Mouse (Mus musculus) bone marrow macrophage, adult 2 months (primary cell): ENCODE results near the gene Rab7. TPM values are rescaled to one million over a fixed set of nuclear protein-coding genes. Genes with fewer than 3 reads are reported as not detected.

Experiments used
- H3K27ac ChIP-seq: 2 replicates; pipeline ENCODE4 v1.5.1; 2012; ENCODE audit warnings: low read depth, low read length; ENCODE audit not compliant: insufficient read depth
- H3K4me1 ChIP-seq: 2 replicates; pipeline ENCODE4 v1.6.1; 2012; ENCODE audit warnings: low read length; ENCODE audit not compliant: control insufficient read depth, insufficient read depth
- H3K4me3 ChIP-seq: 2 replicates; pipeline ENCODE4 v1.5.1; 2012; ENCODE audit warnings: mild to moderate bottlenecking, low read length, moderate library complexity; ENCODE audit not compliant: insufficient read depth
- CTCF ChIP-seq: IDR thresholded peaks from 2 replicates; pipeline ENCODE4 v1.5.1; 2012; ENCODE audit warnings: low read depth, mild to moderate bottlenecking, low read length, moderate library complexity
- POLR2A ChIP-seq: IDR thresholded peaks from 2 replicates; pipeline ENCODE4 v1.6.1; 2012; ENCODE audit warnings: mild to moderate bottlenecking, low read depth, low read length, borderline replicate concordance
- polyA plus RNA-seq: library from polyadenylated mRNA; stranded (reverse); fragments of >200 nt; gene quantifications from 2 replicates; pipeline ENCODE4 v1.2.4, GENCODE M21; 2012; ENCODE audit not compliant: missing spikeins, insufficient read depth, insufficient read length

The Rab7 gene
- polyA plus RNA-seq, 1 experiment = 475 TPM

DNA sequence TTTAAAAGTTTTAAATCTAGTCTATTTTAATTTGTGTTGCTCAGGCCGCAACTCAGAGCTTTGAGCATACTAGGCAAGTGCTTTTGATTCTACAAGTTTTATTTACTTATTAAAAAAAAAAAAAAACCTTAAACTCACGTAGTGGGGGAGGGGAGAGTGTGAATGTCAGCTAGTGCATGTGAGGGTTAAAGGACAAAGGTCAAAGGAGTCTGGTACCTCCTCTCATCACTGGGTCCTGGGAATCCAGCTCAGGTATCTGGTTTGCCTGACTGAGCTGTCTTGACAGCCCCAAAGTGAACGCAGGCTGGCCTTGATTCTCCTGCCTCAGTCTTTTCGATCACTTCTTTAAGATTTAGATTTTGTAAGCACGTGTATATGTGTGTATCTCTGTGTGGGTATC is 10.6 kb upstream of the Rab7 start:
- Histone ChIP-seq H3K4me3 (no peak overlapping the region), H3K27ac (no peak overlapping the region), H3K4me1 (peaks cover 43% of the 10 kb centered on the region)
- TF ChIP-seq CTCF (no peak), POLR2A (no peak)

DNA sequence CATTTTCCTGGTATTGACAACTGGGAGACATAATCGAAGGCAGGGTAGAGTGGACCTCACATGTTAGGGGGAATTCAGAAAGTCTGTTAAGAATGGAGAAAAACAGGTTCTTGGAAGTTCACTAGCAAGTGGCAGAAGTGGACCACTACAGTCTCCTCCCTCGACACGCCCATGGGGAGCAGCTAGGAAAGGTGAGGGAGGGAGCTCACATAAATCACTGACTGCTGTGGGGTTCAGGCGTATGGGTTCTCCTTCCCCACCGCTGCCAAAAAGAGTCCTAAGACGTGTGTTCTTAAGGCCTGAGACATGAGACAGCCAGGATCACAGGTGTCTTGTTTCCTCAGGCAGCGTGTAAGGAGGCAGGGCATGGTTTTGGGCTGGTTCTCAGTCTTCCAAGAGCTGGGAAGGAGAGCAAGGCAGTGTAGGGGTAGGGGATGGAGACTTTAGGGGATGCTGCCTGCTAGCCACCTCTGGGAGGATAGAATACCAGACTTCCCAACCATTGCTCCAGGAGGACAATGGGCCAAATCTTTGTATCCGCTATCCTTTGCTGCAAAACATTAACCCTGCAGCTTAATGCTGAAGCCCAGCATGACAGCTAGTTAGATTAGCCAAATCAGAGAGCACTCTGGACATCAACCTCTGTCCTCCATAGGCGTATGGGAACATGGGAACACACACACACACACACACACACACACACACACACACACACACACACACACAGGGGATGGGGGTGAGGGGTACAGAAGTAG is 9.2 kb upstream of the Rab7 start:
- Histone ChIP-seq H3K4me1 (peaks cover 35% of the 10 kb centered on the region), H3K27ac (peak overlapping the region; percentile 11), H3K4me3 (no peak overlapping the region)
- no peak for TF ChIP-seq CTCF
- no peak for TF ChIP-seq POLR2A

DNA sequence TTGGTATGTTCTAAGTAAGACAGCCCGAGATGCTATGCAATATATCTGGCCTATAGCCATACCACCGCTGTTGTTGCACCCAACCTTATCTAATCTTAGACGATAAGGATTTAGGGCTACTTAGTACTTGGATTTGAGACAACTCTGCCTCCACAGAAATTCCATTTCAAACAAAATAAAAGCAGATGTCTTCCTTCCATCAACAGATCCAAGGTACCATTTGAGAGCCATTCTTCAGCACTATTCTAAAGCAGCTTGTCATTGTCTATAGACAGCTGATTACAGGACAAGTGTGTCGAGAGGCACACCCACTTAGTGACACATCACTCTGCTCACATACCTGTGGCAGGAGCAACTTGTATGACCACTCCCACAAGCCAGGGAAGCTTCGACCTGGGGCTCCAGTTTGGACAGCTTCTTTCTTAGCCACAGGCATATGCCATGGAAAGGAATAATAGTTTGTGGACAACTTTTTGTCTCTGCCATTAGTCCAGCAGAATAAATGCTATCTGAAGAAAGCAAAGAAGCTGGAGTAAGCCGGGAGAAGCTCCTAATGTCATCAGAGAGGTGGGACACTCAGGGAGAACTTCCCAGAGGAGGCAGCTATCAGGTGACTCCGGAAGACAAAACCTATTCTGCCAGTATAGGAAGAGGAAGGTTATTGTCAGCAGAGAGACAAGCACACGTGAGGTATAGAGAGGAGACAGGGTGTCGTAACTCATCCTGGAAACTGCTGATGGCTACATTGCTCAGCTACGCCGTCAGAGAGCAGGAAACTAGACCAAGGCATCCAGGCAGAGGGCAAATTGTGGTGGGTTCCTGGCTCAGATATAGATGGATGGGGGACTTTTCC is 8.4 kb upstream of the Rab7 start:
- Histone ChIP-seq H3K27ac (peak overlapping the region; percentile 18), H3K4me3 (no peak overlapping the region), H3K4me1 (peaks cover 35% of the 10 kb centered on the region)
- no peak for TF ChIP-seq CTCF
- TF ChIP-seq POLR2A = no peak

DNA sequence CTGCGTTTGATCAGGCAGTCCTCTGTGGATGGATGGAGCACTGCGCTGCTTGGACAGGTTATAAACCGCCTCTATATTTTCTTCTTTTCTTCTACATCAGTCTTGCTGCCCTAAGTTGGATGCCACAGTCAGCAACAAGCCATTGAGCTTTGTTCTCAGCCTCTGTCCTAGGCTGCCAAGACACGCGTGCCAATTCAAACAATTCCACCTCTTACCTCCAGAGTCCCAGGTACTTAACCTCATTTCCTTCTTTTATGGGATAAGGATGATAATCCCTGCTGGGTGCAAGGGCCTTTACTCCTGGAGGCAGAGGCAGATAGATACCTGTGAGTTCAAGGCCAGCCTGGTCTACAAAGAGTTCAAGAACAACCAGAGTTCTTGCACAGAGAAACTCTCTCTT is 6.1 kb upstream of the Rab7 start:
- Histone ChIP-seq H3K4me1 (peaks cover 35% of the 10 kb centered on the region), H3K4me3 (no peak overlapping the region), H3K27ac (no peak overlapping the region)
- TF ChIP-seq POLR2A = no peak
- no peak for TF ChIP-seq CTCF

DNA sequence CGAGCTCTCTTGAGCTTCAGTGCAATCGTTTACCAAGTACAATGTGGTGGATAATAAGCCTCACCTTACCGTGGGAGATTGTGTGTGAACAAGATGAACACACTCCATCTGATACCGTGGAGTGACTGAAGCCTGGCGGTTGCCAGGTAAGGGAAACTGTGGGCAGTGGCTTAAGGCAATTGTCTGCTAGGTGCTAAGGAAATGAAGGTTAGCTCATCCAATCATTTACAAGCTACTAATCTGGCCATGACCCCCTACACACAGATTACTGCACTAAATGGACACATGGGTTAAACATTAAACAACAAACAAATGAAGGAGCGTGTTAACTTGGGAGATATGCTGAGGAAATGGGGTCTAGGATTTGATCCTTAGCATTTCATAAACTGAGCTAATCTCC is 3.9 kb upstream of the Rab7 start:
- no peak overlapping the region for H3K4me3 ChIP-seq
- no peak for TF ChIP-seq POLR2A
- TF ChIP-seq CTCF = no peak
- peaks cover 24% of the 10 kb centered on the region for H3K4me1 ChIP-seq
- no peak overlapping the region for H3K27ac ChIP-seq

DNA sequence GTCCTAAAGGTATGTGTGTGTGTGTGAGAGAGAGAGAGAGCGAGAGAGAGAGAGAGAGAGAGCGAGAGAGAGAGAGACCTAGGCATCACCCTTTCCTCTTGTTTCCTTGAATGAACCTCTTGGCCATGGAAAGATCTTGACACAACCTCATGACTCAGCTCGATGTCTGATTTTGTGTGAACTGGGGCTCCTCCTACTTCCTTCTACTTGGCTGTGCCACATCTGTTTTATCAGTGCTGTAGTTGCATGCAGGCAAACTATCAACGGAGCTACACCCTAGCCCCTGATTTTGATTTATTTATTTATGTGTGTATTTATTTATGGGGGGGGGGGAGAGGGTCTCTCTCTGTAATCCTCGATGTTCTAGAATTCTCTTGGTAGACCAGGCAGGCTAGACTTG is 2.8 kb upstream of the Rab7 start:
- Histone ChIP-seq H3K4me1 (peaks cover 20% of the 10 kb centered on the region), H3K27ac (peak overlapping the region; percentile 40), H3K4me3 (no peak overlapping the region)
- TF ChIP-seq POLR2A (no peak), CTCF (no peak)

DNA sequence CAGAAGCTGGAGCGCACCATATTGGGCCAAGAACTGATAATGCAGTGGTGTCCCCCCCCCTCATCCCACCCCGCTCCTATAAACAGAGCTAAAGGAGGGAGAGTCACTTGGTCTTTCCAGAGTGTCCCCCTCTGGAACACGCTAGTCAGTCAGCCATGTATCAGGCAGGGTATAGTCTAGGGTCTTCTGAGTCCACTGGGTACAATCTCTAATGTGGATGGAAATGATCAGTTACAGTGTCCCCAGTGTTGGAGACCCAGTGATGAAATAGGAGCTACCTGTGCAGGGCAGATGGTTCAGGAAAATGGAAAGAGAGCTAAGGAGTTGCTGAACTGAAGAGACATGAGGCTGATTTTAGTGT is 316 bp upstream of the Rab7 start:
- Histone ChIP-seq H3K4me1 (peaks cover 38% of the 10 kb centered on the region), H3K27ac (peak overlapping the region; percentile 13; the same call in 1 of the 2 replicates), H3K4me3 (no peak overlapping the region)
- no peak for TF ChIP-seq POLR2A
- TF ChIP-seq CTCF = no peak

DNA sequence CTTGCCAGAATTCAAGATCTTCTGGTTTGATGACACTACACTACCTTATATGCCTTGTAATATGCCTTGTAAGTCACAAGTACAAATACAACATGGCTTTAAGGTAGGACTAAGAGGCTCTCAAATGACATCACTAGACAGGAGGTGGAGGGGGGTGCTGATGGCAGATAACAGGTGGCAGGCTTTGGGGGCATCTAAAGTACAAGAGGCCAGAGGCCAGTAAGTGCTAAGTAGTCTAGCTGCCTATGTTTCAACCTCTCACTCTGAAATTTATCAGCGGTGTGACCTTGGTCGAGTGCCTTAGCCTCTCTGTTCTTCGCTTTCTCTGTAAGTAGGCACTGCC is 865 bp downstream of the Rab7 start:
- H3K27ac ChIP-seq = peak overlapping the region; percentile 65
- TF ChIP-seq CTCF (no peak), POLR2A (no peak)
- peak overlapping the region; percentile 83 for H3K4me3 ChIP-seq
- peaks cover 44% of the 10 kb centered on the region for H3K4me1 ChIP-seq

DNA sequence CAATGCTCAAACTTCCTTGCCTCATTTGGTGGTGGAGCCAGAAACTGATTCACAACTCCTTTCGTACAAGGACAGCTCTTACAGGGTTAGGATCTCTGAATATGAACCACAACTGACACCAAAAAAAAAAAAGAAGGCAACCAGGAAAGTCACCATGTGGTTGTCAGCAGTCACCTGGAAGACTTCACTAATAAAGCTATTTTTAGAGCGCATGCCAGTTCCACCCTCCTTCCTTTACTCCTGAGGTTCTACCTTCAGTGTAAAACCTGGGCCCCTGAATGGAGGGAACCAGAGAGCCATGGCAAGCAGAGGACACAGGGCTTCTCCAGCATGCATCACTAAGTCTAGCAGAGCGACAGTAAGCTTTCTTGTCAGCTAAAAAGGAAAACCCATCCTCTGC is 2.7 kb downstream of the Rab7 start:
- H3K4me3 ChIP-seq = peak overlapping the region; percentile 14; the same call in 1 of the 2 replicates
- H3K4me1 ChIP-seq = peaks cover 45% of the 10 kb centered on the region
- H3K27ac ChIP-seq = no peak overlapping the region
- no peak for TF ChIP-seq CTCF

DNA sequence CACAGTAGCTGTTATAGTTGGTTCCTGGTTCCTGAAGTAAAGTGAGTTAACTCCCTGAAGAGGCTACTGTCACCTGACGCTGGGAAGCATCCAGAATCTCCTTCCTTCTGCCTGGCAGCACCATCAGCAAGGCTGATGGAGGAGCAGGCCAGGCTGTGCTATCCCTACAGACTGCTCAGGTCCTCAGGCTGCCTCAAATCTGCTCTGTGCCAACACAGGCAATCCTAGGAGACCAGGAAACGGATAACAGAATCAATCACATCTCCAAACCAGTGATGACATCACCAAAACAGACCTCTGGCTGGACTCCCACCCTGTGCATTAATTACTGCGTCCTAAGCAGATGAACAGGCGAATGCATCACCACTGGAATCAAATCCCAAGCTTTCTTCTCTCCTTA is 3.8 kb downstream of the Rab7 start:
- H3K4me3 ChIP-seq = 0 out of 2 replicates have a peak overlapping the region, but pooled peaks have one; percentile 3

More for the DNA sequence above, 3.8 kb downstream of the Rab7 start:
- Histone ChIP-seq H3K4me1 (peaks cover 40% of the 10 kb centered on the region), H3K27ac (no peak overlapping the region)
- TF ChIP-seq POLR2A (no peak), CTCF (no peak)
